Mouse (Mus musculus) heart, embryonic 13.5 days (tissue): ENCODE results near the gene Prss8. TPM values are rescaled to one million over a fixed set of nuclear protein-coding genes. Genes with fewer than 3 reads are reported as not detected.

Experiments used
- ATAC-seq: fragments of 200-750 bp; cut with Nextera tagmentation; 2 replicates; pipeline ENCODE4 v1.8.0; 2017; ENCODE audit warnings: moderate TSS enrichment; ENCODE audit not compliant: insufficient number of reproducible peaks, low FRiP score, low TSS enrichment; ENCODE audit errors: extremely low read depth
- H3K27ac ChIP-seq: fragments of 300-500 bp; sonication (generic); replicated peaks from 2 replicates; pipeline ENCODE4 v1.5.1; 2015; ENCODE audit warnings: moderate library complexity, mild to moderate bottlenecking, inconsistent platforms
- H3K27me3 ChIP-seq: fragments of 300-500 bp; sonication (generic); replicated peaks from 2 replicates; pipeline ENCODE4 v1.6.1; 2015; ENCODE audit warnings: mild to moderate bottlenecking, inconsistent platforms
- H3K36me3 ChIP-seq: fragments of 300-500 bp; sonication (generic); 2 replicates; pipeline ENCODE4 v1.6.1; 2015; ENCODE audit warnings: mild to moderate bottlenecking, inconsistent platforms
- H3K4me1 ChIP-seq: fragments of 300-500 bp; sonication (generic); 2 replicates; pipeline ENCODE4 v1.6.1; 2015; ENCODE audit warnings: inconsistent platforms
- H3K4me2 ChIP-seq: fragments of 300-500 bp; sonication (generic); 2 replicates; pipeline ENCODE4 v1.6.1; 2015; ENCODE audit warnings: inconsistent platforms, mild to moderate bottlenecking, moderate library complexity
- H3K4me3 ChIP-seq: fragments of 300-500 bp; sonication (generic); 2 replicates; pipeline ENCODE4 v1.5.1; 2015; ENCODE audit warnings: moderate library complexity, mild to moderate bottlenecking, inconsistent platforms
- H3K9ac ChIP-seq: fragments of 300-500 bp; sonication (generic); 2 replicates; pipeline ENCODE4 v1.6.1; 2015; ENCODE audit warnings: inconsistent platforms, mild to moderate bottlenecking, moderate library complexity
- H3K9me3 ChIP-seq: fragments of 300-500 bp; sonication (generic); 2 replicates; pipeline ENCODE4 v1.6.1; 2016; ENCODE audit warnings: inconsistent platforms
- WGBS: fragments of 180-500 bp; shearing (Covaris S2); methylation state at CpG from one replicate; pipeline ENCODE4 v1.1.7; 2015; ENCODE audit warnings: mixed read lengths; 5-methylcytosine and 5-hydroxymethylcytosine counted together
- polyA plus RNA-seq: library from polyadenylated mRNA; unstranded; fragments of >200 nt; fragmentation: Nextera tagmentation; extraction: Ambion mirVana; gene quantifications from 2 replicates; pipeline ENCODE4 v1.2.1, GENCODE M21; 2015

Gene Prss8
- polyA plus RNA-seq, 1 experiment from 2014 or later, result 1.8 TPM

GRCm38 (mm10) chr7:127890798-127891197, 39.1 kb downstream of the Prss8 start, which contains the start of gene Prss53:
Gene Prss53 (minus strand): TSS chr7:127890970.
- 36% methylated on average over 4 of the region's 4 CpGs for WGBS
- ATAC-seq, result no peak
- H3K4me3 ChIP-seq, result no peak within 1 kb of the TSS
- H3K27ac ChIP-seq, result no peak within 1 kb of the TSS
- peaks cover 24% of the 10 kb centered on the region for H3K4me1 ChIP-seq
- no peaks in the 10 kb centered on the region for H3K9me3 ChIP-seq
- peaks cover 72% of the 10 kb centered on the region for H3K36me3 ChIP-seq
- no peaks in the 10 kb centered on the region for H3K27me3 ChIP-seq
- H3K9ac ChIP-seq, result no peak within 1 kb of the TSS
- no peak within 1 kb of the TSS for H3K4me2 ChIP-seq

GRCm38 (mm10) chr7:127888821-127889220, 41.1 kb downstream of the Prss8 start:
- Histone ChIP-seq H3K27me3 (no peaks in the 10 kb centered on the region), H3K36me3 (peaks cover 92% of the 10 kb centered on the region), H3K27ac (no peak overlapping the region), H3K4me3 (no peak overlapping the region), H3K4me1 (peaks cover 29% of the 10 kb centered on the region), H3K9me3 (no peaks in the 10 kb centered on the region), H3K4me2 (no peak overlapping the region), H3K9ac (no peak overlapping the region)
- ATAC-seq, result no peak
- 67% methylated on average over 3 of the region's 3 CpGs for WGBS

- Histone ChIP-seq H3K4me2 (no peak overlapping the region), H3K4me3 (no peak overlapping the region), H3K36me3 (peaks cover 92% of the 10 kb centered on the region), H3K9ac (no peak overlapping the region), H3K27me3 (no peaks in the 10 kb centered on the region), H3K9me3 (no peaks in the 10 kb centered on the region), H3K4me1 (peaks cover 38% of the 10 kb centered on the region), H3K27ac (no peak overlapping the region)
- no peak for ATAC-seq
- 83% methylated on average over 3 of the region's 3 CpGs for WGBS
These were observed 42.1 kb downstream of the Prss8 start for GRCm38 (mm10) chr7:127887781-127888180.

- Histone ChIP-seq H3K27ac (no peak overlapping the region), H3K4me3 (no peak overlapping the region), H3K4me2 (no peak overlapping the region), H3K4me1 (peaks cover 43% of the 10 kb centered on the region), H3K9me3 (no peaks in the 10 kb centered on the region), H3K9ac (0 out of 2 replicates have a peak overlapping the region, but pooled peaks have one; percentile 19), H3K36me3 (peaks cover 92% of the 10 kb centered on the region), H3K27me3 (no peaks in the 10 kb centered on the region)
- no peak for ATAC-seq
- WGBS, result 79% methylated on average over 8 of the region's 8 CpGs
These were observed 42.7 kb downstream of the Prss8 start for GRCm38 (mm10) chr7:127887191-127887590.

DNA sequence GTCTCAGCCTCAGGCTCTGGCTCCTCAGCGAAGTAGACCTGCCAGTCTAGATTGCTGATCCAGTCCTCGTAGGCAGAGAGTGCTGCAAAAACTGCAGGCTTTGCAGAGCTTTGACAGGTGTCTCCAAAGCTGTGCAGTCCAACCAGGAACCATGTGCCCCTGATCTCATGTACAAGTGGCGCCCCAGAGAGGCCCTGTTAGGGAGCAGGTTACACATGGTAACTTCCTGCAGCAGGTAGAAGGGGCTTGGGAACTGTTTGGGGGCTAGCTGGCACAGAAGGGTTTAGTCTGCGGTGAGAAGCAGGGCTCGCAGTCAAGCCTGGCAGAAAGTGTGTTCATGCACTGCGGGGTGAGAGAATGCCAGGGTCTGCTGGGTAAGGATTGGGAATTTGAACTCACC, 43.4 kb downstream of the Prss8 start:
- ATAC-seq, result no peak
- Histone ChIP-seq H3K36me3 (peaks cover 92% of the 10 kb centered on the region), H3K4me1 (peaks cover 48% of the 10 kb centered on the region), H3K4me3 (no peak overlapping the region), H3K9ac (0 out of 2 replicates have a peak overlapping the region, but pooled peaks have one; percentile 41), H3K4me2 (no peak overlapping the region), H3K27ac (no peak overlapping the region), H3K27me3 (no peaks in the 10 kb centered on the region), H3K9me3 (no peaks in the 10 kb centered on the region)
- WGBS, result 90% methylated on average over 6 of the region's 6 CpGs

DNA sequence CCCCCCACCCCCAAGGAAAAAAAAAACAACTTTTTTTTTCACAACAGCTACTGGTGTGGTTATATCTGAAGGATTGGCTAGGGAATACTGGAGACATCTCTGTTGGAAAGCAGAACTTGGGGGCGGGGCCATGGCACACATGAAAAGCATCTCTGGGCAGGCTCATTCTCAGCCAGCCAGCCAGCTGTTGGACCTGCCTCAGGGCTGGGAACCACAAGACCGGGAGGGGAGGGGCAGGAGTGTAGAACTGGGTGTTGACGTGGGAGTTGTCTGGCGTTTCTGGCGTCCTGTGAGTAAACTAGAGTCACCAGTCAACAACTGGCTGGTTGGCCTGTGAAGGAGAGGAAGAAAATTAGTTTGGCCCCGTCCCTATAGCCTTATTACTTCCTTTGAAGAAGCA, 44.0 kb downstream of the Prss8 start:
- Histone ChIP-seq H3K9ac (peak overlapping the region; percentile 30; the same call in 1 of the 2 replicates), H3K4me3 (no peak overlapping the region), H3K27me3 (no peaks in the 10 kb centered on the region), H3K4me1 (peaks cover 48% of the 10 kb centered on the region), H3K27ac (no peak overlapping the region), H3K36me3 (peaks cover 94% of the 10 kb centered on the region), H3K4me2 (no peak overlapping the region), H3K9me3 (no peaks in the 10 kb centered on the region)
- WGBS, result 66% methylated on average over 6 of the region's 6 CpGs
- ATAC-seq, result no peak

DNA sequence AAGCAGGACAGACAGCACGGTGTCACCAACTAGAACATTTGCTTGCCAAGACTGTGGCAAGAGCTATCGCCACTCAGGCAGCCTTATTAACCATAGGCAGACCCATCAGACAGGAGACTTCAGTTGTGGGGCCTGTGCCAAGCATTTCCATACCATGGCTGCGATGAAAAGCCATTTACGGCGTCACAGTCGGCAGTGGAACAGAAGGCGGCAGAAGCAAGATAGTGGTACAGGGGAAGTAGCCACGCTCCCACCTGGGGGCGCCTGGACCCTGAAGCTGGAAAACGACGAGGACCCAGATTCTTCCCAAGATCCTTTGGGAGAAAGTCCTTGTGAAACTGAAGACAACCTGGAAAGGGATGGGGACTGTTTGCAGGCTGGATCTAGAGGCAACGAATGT, 49.5 kb downstream of the Prss8 start:
- Histone ChIP-seq H3K9me3 (no peaks in the 10 kb centered on the region), H3K36me3 (peaks cover 78% of the 10 kb centered on the region), H3K27me3 (no peaks in the 10 kb centered on the region), H3K9ac (no peak overlapping the region), H3K4me3 (no peak overlapping the region), H3K4me1 (peaks cover 41% of the 10 kb centered on the region), H3K27ac (no peak overlapping the region), H3K4me2 (no peak overlapping the region)
- ATAC-seq, result no peak
- WGBS, result 79% methylated on average over 12 of the region's 12 CpGs

DNA sequence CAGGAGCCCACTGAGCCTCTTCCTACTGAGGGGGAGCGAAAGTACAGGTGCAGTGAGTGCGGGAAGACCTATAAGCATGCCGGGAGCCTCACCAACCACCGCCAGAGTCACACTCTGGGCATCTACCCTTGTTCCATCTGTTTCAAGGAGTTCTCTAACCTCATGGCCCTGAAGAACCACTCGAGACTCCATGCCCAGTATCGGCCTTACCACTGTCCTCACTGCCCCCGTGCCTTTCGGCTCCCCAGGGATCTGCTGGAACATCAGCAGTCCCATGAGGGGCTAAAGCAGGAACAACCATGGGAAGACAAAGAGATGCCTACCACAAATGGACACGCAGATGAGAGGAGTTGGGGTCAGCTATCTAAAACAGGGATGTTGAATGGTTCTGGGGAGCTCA, 50.6 kb downstream of the Prss8 start:
- Histone ChIP-seq H3K27ac (no peak overlapping the region), H3K4me1 (peaks cover 40% of the 10 kb centered on the region), H3K4me2 (no peak overlapping the region), H3K27me3 (no peaks in the 10 kb centered on the region), H3K9ac (no peak overlapping the region), H3K36me3 (peaks cover 66% of the 10 kb centered on the region), H3K4me3 (no peak overlapping the region), H3K9me3 (no peaks in the 10 kb centered on the region)
- WGBS, result 96% methylated on average over 9 of the region's 9 CpGs
- ATAC-seq, result no peak

- peak within 1 kb of the TSS; percentile 99 for H3K27ac ChIP-seq
- H3K9me3 ChIP-seq, result no peaks in the 10 kb centered on the region
- peak; percentile 68 for ATAC-seq
- H3K27me3 ChIP-seq, result no peaks in the 10 kb centered on the region
- H3K4me3 ChIP-seq, result peak within 1 kb of the TSS; percentile 97
- H3K36me3 ChIP-seq, result peaks cover 55% of the 10 kb centered on the region
- peak within 1 kb of the TSS; percentile 95 for H3K4me2 ChIP-seq
- H3K4me1 ChIP-seq, result peaks cover 32% of the 10 kb centered on the region
- WGBS, result 1% methylated on average over 60 of the region's 60 CpGs
- H3K9ac ChIP-seq, result peak within 1 kb of the TSS; percentile 98
These were observed 53.2 kb downstream of the Prss8 start, which contains the start of gene Zfp668 for GRCm38 (mm10) chr7:127876467-127877348. Gene Zfp668 (minus strand): TSS chr7:127876828.

DNA sequence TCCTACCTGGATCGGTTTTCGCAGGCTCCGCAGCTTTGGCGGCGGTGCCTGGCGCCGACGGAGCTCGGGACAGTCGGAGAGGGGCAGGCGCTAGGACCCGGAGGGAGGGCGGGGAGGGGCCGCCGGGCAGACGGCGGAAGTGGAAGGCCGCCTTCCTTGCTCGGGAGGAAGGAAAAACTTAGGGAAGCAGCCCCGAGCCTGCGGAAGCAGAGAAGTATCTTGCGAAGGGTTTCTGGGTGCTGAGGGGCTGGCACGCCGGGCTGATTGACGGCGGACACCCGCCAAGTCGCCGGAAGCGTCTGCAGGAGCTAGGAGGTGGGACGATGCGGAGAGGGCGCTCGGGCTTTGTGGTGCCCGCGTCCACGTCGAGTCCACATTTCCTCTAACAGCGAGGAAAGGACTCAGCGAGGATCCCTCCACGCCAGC, 53.9 kb downstream of the Prss8 start, which contains the start of gene Zfp646:
Gene Zfp646 (plus strand): TSS at position 181 of the 426 bp plus-strand sequence.
- Histone ChIP-seq H3K27ac (peak within 1 kb of the TSS; percentile 99), H3K36me3 (peaks cover 54% of the 10 kb centered on the region), H3K27me3 (no peaks in the 10 kb centered on the region), H3K9me3 (no peaks in the 10 kb centered on the region), H3K4me1 (peaks cover 31% of the 10 kb centered on the region), H3K4me3 (peak within 1 kb of the TSS; percentile 97), H3K4me2 (peak within 1 kb of the TSS; percentile 95), H3K9ac (peak within 1 kb of the TSS; percentile 98)
- peak; percentile 74 for ATAC-seq
- WGBS, result 0% methylated on average over 41 of the region's 41 CpGs
